Mouse (Mus musculus) heart, adult 2 months (tissue): ENCODE results near the gene Atf7ip2.
"Not testable (repeated sequence)": the region's sequence is repeated elsewhere in the genome, so short reads cannot be mapped to it uniquely, and the experiment has no call there.

ENCODE experiments used
- CTCF ChIP-seq: fragments of 200-600 bp; IDR thresholded peaks from 2 replicates; pipeline ENCODE4 v1.8.1; 2022; ENCODE audit warnings: antibody characterized with exemption, mild to moderate bottlenecking, moderate library complexity
- EP300 ChIP-seq: fragments of 200-500 bp; IDR thresholded peaks from 2 replicates; pipeline ENCODE4 v1.6.1; 2011; ENCODE audit warnings: low read depth, low read length, control low read depth; ENCODE audit not compliant: insufficient read depth
- POLR2A ChIP-seq: fragments of 200-500 bp; IDR thresholded peaks from 2 replicates; pipeline ENCODE4 v1.6.1; 2011; ENCODE audit warnings: mild to moderate bottlenecking, low read depth, low read length, control low read depth; ENCODE audit not compliant: insufficient read depth

GRCm38 (mm10) chr16:10276778-10277177 lies 84.3 kb downstream of the Atf7ip2 start:
- TF ChIP-seq CTCF, POLR2A, EP300: not testable (repeated sequence)
